Mouse (Mus musculus): ENCODE results near the gene Dmrtc1c1. TPM values are rescaled to one million over a fixed set of nuclear protein-coding genes. Genes with fewer than 3 reads are reported as not detected.

Gene Dmrtc1c1
- total RNA-seq (2023): not detected

GRCm38 (mm10) chrX:102802663-102803062 lies at the start of gene Dmrtc1c1:
Gene Dmrtc1c1, plus strand, starts transcription at chrX:102802963.

DNA sequence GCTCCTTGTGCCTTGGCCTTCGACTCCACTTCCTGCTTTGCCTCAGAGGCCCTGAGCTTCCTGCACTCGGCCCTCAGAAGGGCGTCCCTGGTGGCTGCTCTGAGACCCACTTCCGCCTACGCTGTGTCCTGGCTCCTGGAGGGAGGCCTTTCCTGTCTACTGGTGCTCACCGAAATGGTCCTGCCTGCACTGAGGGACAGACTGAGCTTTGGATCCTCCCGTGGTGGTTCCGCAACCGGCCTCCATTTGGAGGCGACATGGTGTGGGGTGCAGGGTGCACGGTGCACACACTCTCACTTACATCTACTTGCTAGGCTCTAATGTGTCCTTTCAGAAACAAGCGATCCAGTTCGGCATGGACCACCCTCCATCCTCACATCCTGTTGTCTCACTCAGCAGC lies 51.8 kb downstream of the Dmrtc1c1 start, which contains the start of gene Dmrtc1c2:
Gene Dmrtc1c2, minus strand, starts transcription at position 101 of the 400 bp plus-strand sequence.

Other genes starting within 250 kb of the Dmrtc1c1 start
- gene Phka1, start 158.7 kb upstream of the Dmrtc1c1 start, total RNA-seq (2023): 1 to 10 TPM; 7.1 to 8.9 TPM
- not detected for gene Gm3880, start 116.0 kb upstream of the Dmrtc1c1 start, total RNA-seq (2023)
- gene Gm9112, start 95.3 kb upstream of the Dmrtc1c1 start, total RNA-seq (2023): not detected
- not detected for gene Dmrtc1b, start 95.1 kb upstream of the Dmrtc1c1 start, total RNA-seq (2023)
- gene Dmrtc1c2, start 51.7 kb downstream of the Dmrtc1c1 start, total RNA-seq (2023): not detected
- not detected for gene 1700031F05Rik, start 65.0 kb downstream of the Dmrtc1c1 start, total RNA-seq (2023)
- gene Dmrtc1a, start 105.7 kb downstream of the Dmrtc1c1 start, total RNA-seq (2023): not detected
- not detected for gene 1700011M02Rik, start 105.9 kb downstream of the Dmrtc1c1 start, total RNA-seq (2023)
- not detected for gene 1700018G05Rik, start 125.4 kb downstream of the Dmrtc1c1 start, total RNA-seq (2023)

All from monocyte, adult 59 days (primary cell).